Mouse (Mus musculus) fibroblast of lung, adult 2 months (primary cell): ENCODE measurements around the gene Hoxa7.

Experiments used
- DNase-seq: peaks from one replicate; pipeline ENCODE4 v3.0.0-alpha.2; 2011; ENCODE audit warnings: low read depth

Hoxa7 gene

GRCm38 (mm10) chr6:52226569-52227257, 5.1 kb upstream of the Hoxa7 start:
- no peak for DNase-seq

GRCm38 (mm10) chr6:52225612-52226568, 4.2 kb upstream of the Hoxa7 start:
- no peak for DNase-seq

- DNase-seq: no peak
Observed at GRCm38 (mm10) chr6:52224895-52225611, 3.4 kb upstream of the Hoxa7 start.

DNA sequence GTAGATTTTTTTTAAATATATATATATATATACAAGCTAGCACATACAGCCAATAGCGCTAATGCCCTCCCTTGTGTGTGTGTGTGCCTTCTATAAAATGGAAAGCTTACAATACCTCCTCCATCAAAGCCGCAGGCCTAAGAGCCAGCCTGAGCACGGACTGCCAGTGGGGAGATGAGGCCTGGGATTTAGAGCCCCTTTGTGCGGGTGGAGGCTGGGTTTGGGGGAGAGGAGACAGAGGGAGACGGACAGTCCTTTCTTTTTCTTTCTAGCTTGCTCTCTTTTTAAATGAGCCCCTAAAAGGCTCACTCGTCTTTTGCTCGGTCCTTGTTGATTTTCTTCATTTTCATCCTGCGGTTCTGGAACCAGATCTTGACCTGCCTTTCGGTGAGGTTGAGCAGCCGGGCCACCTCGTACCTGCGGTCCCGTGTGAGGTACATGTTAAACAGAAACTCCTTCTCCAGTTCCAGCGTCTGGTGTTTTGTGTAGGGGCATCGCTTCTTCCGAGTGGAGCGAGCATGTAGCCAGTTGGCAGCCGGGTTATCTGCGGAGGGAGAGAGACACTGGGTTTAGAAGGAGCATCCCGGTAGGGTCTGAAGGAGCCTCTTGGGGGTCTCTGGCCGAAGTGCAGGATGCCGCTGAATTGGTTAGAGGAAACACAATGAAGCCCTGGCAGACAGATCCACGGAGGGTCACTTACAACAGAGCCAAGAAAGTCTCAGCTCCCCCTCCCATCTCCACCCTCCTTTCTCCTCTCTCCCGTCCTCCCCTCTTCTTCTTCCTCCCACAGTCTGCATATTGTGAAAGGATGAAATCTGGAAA, 2.5 kb upstream of the Hoxa7 start:
- no peak for DNase-seq

- DNase-seq: no peak
Observed at GRCm38 (mm10) chr6:52222729-52223128, 1.1 kb upstream of the Hoxa7 start.

GRCm38 (mm10) chr6:52221993-52222685, 485 bp upstream of the Hoxa7 start:
- no peak for DNase-seq

DNA sequence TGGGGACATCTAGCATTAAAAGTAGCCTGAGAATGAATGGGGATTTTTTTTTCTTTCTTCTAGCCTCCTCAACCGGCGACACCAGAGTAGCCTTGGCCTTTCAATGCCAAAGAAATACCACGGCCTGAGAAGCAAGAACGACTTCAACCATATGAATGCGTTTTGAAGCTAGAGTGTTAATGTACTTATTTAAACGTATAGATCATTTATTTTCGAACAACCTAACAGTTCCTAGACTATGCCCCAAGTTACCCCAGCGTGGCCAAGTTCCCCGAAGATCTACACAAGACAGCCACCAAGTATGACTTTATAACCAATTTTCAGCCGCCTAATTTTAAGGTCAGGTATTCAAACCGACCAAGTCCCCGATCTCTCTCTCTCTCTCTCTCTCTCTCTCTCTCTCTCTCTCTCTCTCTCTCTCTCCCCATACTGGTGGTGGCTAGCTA, 766 bp downstream of the Hoxa7 start:
- no peak for DNase-seq

GRCm38 (mm10) chr6:52220003-52220864, 1.4 kb downstream of the Hoxa7 start:
- DNase-seq: no peak

DNA sequence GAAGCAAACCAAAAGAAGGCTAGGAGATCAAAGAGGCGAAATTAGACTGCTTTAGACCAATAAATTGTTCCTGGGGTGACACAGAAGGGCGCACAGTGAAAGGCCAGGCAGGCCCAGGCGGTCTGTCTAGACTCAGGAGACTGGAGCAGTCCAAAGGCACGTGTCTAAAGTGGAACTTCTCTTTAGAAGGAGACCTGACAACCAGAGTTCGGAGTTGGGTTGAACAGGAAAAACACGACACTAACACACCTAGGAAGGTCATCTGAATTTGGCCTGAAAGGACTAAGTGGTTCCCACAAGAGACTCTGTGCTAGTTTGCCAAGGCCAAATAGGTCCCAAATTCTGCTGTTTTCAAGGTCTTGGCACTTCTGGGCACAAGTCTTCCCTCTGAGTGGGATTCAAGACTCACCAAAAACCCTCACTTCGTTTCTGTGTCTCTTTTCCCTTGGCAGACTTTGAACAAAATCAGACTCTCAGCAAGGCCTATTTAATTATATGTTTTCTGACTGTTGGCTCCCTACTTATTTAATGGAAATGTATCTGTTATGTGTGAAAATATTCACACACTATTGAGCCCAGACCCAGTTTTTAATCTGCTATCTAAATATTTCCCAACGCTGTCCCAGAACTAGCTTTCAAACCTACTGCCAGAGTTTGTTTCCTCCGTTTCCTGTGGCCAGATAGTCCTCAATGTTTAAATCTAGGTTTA, 2.3 kb downstream of the Hoxa7 start:
- no peak for DNase-seq

- no peak for DNase-seq
Observed at GRCm38 (mm10) chr6:52218643-52219215, 2.9 kb downstream of the Hoxa7 start.

DNA sequence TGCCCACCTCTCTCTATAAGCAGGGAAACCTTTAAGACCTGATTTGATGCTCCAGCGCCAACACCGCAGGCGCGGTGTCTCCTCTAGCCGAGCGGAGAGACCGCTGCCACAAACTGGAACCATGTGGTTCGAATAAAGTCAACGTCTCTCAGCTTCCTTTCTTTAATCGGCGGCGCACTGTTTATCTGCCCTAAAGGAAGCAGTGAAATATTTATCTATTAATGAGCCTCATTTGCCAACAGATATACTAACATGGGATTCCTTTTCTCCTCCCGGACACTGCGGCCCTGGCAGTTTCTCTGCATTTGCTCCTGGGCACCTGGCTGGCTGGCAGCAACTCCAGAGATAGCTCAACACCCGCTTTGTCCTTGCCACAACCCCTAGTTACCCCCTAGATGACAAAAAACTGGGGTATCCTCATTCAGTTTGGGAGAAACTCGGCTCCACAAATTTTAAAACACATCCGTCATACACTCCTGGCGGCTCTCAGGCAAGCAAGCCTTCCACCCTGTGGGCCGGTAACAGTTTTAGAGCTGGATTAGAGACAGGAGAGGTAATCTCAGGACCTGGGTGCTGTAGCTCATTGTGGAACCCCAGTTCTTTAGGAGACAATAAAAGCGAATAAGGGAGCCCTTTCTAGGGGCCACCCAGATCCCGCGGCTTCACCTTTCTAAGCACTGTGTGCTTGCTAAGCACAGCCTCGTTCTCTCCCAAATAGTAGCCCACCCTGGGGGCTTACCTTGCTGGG, 3.6 kb downstream of the Hoxa7 start:
- DNase-seq: no peak

DNA sequence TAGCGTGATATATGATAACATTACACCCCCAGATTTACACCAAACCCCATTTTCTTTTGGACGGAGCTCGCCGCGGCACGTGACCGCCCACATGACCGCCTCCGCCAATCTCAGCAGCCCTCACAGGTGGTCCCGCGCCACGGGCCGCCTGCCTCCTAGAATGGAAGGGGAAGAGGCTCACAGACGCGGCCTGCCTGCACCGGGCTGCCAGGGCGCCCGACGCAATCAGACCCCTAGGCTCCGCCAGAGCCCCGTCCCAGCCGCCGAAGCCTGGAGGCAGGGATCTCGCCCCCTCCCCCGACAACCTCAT, 4.2 kb downstream of the Hoxa7 start:
- DNase-seq: no peak

- DNase-seq: no peak
Observed at GRCm38 (mm10) chr6:52216691-52217458, 4.8 kb downstream of the Hoxa7 start.

DNA sequence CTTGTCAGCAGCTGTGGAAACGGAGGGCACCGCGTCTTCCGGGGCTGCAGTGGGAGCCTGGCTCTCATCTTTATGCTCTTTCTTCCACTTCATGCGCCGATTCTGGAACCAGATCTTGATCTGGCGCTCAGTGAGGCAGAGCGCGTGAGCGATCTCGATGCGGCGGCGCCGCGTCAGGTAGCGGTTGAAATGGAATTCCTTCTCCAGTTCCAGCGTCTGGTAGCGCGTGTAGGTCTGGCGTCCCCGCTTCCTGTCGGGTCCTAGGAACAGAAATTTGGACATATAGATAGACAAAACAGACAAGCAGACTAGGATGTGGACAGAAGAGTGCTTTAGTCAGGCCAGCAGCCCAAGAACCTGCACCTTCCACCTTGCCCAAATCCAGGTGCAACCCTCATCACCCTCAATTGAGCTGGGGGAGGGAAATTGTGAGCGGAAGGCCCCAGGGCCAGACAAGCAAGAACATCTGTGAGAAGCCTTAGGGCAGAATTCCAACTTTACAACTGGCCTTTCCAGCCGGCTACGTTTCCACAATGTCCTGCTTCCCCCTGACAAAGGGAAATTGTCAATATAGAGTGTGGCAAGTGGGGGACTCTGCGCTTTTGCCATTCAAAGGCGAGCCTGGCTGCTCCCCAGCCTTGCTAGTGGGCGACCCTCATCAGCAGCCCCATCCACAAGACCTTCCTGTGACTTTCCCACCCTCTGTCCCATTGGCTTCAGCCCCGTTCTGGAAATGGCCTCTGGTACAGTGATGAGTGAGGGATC, 5.7 kb downstream of the Hoxa7 start:
- DNase-seq: no peak

DNA sequence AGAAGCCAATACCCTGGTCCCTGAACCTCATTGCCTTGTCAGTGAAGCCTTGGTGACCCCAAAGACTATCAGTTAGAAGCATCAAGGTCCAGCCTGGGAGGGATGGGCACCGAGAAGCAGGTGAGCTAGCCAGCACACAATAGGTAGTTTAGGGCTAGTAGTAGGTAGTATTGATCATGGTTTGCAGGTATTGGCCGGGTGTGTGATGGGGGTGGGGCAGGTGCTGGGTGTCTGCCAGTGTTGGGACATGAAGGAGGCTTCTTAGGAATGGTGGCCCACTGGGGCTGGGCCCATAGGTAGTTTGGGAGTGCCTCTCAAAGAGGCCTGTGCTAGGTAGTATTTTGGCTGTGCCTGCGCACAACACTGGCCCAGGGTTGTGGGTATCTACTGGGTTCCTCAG, 6.6 kb downstream of the Hoxa7 start:
- DNase-seq: no peak

DNA sequence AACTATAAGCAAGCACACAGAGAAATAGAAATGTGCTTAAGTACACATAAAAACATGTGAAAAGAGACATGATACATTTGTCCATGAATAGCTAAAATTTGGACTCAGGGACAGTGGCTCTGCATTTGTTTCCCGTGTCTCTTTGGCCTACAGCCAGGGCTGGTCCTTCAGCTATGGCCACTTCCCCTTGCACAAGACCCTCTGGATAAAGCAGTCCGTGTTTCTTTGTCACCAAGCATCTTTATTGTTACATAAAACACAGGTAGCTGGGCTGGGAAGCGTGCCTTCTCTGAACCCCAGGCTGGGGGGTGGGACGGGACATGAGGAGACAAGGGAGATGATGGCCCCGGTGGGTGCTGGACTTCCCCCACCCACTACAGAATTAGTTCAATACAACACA, 7.4 kb downstream of the Hoxa7 start:
- DNase-seq: no peak
